Mouse (Mus musculus) cerebellum, postnatal 36 days (tissue): ENCODE data around the gene Gpr82.

Experiments used
- DNase-seq, 2 experiments: peaks; one replicate each; pipeline ENCODE4 v3.0.0; 2021 to 2022; ENCODE audit warnings: mixed read lengths in 2 of 2

Gene Gpr82

GRCm38 (mm10) chrX:13661063-13661462, at the start of gene Gpr82:
Gpr82 (plus strand) TSS chrX:13661363.
- no peak for DNase-seq

GRCm38 (mm10) chrX:13612115-13612514, 49.0 kb upstream of the Gpr82 start:
- DNase-seq, result no peak

- no peak for DNase-seq
Observed at GRCm38 (mm10) chrX:13616726-13617125, 44.4 kb upstream of the Gpr82 start.

- DNase-seq, result no peak
Observed at GRCm38 (mm10) chrX:13617294-13617693, 43.9 kb upstream of the Gpr82 start.

- no peak for DNase-seq
Observed at GRCm38 (mm10) chrX:13618476-13618875, 42.7 kb upstream of the Gpr82 start.

GRCm38 (mm10) chrX:13621473-13621872, 39.7 kb upstream of the Gpr82 start:
- no peak for DNase-seq

GRCm38 (mm10) chrX:13622654-13623053, 38.5 kb upstream of the Gpr82 start:
- DNase-seq, result no peak

- DNase-seq, result no peak
Observed at GRCm38 (mm10) chrX:13631599-13632283, 29.4 kb upstream of the Gpr82 start, which contains the start of gene Gpr34. Gpr34 (plus strand) TSS chrX:13632089.

GRCm38 (mm10) chrX:13636398-13636797, 24.8 kb upstream of the Gpr82 start:
- DNase-seq, result no peak

GRCm38 (mm10) chrX:13638894-13639293, 22.3 kb upstream of the Gpr82 start:
- no peak for DNase-seq

GRCm38 (mm10) chrX:13651889-13652288, 9.3 kb upstream of the Gpr82 start:
- DNase-seq, result no peak

- DNase-seq, result no peak
Observed at GRCm38 (mm10) chrX:13652291-13652690, 8.9 kb upstream of the Gpr82 start.

- DNase-seq, result no peak
Observed at GRCm38 (mm10) chrX:13655005-13655421, 6.2 kb upstream of the Gpr82 start.

GRCm38 (mm10) chrX:13655906-13656305, 5.3 kb upstream of the Gpr82 start:
- DNase-seq, result no peak

- DNase-seq, result peak; percentile 44 to 61
Observed at GRCm38 (mm10) chrX:13656721-13657120, 4.4 kb upstream of the Gpr82 start.

GRCm38 (mm10) chrX:13658616-13659140, 2.5 kb upstream of the Gpr82 start:
- DNase-seq, result no peak

- no peak for DNase-seq
Observed at GRCm38 (mm10) chrX:13659201-13659890, 1.8 kb upstream of the Gpr82 start.

- DNase-seq, result no peak
Observed at GRCm38 (mm10) chrX:13668867-13669266, 7.7 kb downstream of the Gpr82 start.

- DNase-seq, result no peak
Observed at GRCm38 (mm10) chrX:13670342-13670741, 9.2 kb downstream of the Gpr82 start.

GRCm38 (mm10) chrX:13673001-13673400, 11.8 kb downstream of the Gpr82 start:
- no peak for DNase-seq

GRCm38 (mm10) chrX:13681748-13682147, 20.6 kb downstream of the Gpr82 start:
- no peak for DNase-seq

GRCm38 (mm10) chrX:13686589-13686988, 25.4 kb downstream of the Gpr82 start:
- no peak for DNase-seq

GRCm38 (mm10) chrX:13688356-13688755, 27.2 kb downstream of the Gpr82 start:
- DNase-seq, result no peak

- no peak for DNase-seq
Observed at GRCm38 (mm10) chrX:13691865-13692264, 30.7 kb downstream of the Gpr82 start.
